Mouse (Mus musculus) lung, postnatal 36 days (tissue): ENCODE results near the gene Hacd2.
A peak's percentile ranks its signal among the peaks of the same experiment; 100 is the strongest.

Experiments used
- DNase-seq: peaks from one replicate; pipeline ENCODE4 v3.0.0; 2022; ENCODE audit warnings: mixed read lengths

Gene Hacd2

GRCm38 (mm10) chr16:35022242-35023137, at the start of gene Hacd2:
Hacd2 (plus strand) TSS chr16:35022428.
- peak; percentile 96 for DNase-seq

DNA sequence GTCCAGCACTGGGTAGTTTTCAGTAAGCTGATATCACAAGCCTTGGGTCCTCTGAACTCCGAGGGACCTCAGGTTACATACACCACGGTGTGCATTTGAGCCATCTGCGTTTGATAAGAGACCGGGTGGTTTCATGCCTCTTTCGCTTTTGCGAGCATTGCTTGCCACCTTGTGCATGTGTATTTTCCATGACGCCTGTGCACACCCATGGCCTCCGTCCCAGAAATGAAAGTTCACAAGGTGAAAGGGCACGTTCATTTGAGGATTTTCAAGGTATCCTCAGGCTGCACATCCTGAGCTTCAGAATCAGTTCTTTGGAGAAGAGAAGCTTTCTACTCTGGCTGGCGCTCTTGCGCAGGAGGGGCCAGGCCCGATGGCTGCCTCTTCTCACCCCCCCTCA, 49.8 kb upstream of the Hacd2 start:
- no peak for DNase-seq

DNA sequence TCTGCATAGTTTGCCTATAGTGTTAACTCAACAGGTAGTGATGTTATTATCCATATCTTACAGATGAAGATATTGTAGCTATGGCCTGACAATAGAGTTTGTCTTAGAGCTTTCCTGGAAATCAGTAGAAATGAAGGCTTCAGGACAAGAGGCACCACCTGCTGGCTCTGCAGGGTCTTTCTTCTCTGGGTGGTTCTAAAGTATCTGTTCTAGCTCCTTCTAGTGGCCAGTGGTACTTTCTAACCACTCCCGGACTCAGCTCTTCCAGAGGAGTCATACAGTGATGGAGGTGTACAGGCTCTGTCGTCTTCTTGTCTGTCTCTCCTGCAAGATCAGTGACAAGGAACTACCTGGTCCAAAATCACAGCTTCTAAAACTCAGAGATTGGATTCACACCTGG, 46.7 kb upstream of the Hacd2 start:
- DNase-seq: no peak

DNA sequence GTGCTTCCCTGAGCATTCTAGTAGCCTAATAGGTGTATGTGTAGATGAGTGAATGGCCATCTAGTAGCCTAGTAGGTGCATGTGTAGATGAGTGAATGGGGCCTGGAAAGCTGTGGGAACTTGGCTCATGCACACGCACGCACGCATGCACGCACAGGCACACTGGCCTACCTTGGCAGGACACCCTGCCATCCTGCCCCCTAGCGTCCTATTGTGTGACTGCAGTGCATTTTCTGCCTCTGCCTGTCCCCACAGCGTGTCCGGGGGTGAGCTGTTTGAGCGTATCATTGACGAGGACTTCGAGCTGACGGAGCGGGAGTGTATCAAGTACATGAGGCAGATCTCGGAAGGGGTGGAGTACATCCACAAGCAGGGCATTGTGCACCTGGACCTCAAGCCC, 45.6 kb upstream of the Hacd2 start:
- DNase-seq: no peak

- no peak for DNase-seq
Measured at GRCm38 (mm10) chr16:34978018-34978417, 44.2 kb upstream of the Hacd2 start.

- DNase-seq: no peak
Measured at GRCm38 (mm10) chr16:34981009-34981408, 41.2 kb upstream of the Hacd2 start.

DNA sequence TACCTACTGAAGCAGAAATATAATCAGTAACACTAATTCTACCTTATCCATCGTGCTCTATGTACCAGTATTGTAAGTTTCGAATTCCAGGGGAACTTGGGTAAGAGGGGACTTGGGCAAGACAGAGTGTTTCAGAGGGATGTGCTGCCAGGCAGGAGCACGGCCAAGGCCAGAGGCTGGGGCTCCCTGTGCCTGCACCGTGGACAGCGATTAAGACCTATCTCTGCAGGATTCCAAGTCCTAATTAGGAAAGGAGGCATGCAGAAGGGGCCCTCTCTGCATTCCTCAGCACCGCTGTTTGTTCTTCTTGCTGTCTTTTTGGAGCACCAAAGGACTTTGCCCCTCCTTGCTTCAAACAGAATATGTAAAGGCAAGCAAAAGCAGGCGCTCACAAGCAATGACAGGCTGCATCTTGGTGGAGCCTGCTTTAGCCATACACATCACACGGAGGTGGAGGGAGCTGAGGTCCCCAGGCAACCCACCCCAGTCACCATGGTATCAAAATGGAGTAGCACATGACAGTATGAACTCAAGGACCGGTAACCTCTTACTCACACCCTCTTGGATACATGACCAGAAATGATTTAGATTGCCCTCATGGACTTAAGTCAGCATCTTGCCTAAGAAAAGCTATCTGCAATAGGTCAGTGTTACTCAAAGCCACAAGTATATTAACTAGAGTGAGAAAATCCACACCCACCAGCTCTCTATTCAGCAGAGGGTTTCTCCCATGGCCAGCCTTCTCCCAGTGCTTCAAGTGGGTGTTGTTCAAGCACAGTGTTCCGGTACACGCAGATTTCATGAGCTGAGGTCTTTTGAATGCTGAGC, 37.8 kb upstream of the Hacd2 start:
- no peak for DNase-seq

- DNase-seq: no peak
Measured at GRCm38 (mm10) chr16:34985031-34985346, 37.2 kb upstream of the Hacd2 start.

DNA sequence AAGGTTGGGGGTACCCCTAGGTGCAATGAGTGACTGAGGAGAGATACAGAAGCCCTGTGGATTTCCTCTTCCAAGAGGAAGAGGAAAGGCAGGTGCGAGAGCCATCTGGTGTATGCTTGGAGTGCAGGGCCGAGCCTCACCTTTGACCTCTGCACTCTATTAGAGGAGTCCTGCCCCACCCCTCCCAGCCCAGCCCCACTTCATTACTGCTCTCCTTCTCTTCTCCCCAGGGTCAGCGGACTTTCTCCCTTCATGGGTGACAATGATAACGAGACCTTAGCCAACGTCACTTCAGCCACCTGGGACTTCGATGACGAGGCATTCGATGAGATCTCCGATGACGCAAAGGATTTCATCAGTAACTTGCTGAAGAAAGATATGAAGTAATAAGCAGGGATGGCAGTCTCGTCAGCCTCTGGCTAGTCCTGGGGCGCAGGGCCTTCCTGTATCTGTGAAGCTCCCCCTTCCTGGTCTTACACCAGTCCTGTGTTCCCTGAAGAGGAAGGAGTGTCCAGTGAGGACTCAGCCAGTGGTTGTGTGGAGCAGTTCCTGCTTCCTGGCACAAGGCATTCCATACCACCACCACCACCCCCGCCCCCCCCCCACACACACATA, 35.9 kb upstream of the Hacd2 start:
- DNase-seq: no peak

- no peak for DNase-seq
Measured at GRCm38 (mm10) chr16:34991365-34991764, 30.9 kb upstream of the Hacd2 start.

DNA sequence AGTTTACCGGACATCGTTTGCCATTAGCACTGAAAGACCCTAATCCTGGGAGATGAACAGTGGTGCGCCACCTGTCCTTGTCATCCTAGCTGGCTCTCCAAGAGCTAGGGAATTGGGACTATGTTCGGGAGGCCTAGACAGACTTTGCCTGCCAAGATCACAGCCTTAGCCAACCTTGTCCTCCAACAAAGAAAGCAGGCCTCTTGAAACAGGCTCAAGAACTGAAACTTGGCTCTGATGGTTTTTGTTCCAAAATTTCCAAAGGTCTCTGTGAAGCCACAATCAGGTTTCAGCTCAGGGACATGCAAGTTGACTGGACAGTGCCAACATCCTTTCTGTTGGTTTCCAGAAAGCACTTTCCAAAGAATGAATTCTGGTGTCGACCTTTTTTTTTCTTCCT, 29.4 kb upstream of the Hacd2 start:
- DNase-seq: peak; percentile 16

- no peak for DNase-seq
Measured at GRCm38 (mm10) chr16:34993694-34994330, 28.4 kb upstream of the Hacd2 start.

DNA sequence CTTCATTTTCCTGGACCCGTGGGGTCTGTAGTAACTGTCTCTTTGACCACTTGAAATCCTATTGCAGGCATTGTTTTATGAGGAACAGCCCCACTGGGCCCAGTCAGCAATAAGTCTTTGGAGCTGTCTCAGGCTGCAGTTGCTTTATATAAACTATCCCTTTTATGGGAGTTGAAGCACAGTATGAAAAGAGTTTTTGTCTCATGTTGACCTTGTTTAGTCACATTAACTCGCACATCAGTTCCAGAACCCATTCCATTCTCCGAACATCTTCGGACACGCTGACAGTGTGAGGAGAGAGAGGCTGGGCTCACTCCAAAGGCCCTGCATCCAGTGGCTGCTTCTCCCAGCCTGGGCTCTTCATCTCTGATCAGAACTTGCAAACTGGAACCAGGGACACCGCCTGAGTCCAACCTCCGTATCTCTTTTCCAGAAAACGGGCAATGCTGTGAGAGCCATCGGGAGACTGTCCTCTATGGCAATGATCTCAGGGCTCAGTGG, 27.5 kb upstream of the Hacd2 start:
- no peak for DNase-seq

- DNase-seq: peak; percentile 67
Measured at GRCm38 (mm10) chr16:34996133-34996532, 26.1 kb upstream of the Hacd2 start.

GRCm38 (mm10) chr16:34997052-34997451, 25.2 kb upstream of the Hacd2 start:
- DNase-seq: no peak

GRCm38 (mm10) chr16:34997576-34997975, 24.7 kb upstream of the Hacd2 start:
- no peak for DNase-seq

GRCm38 (mm10) chr16:34999016-34999415, 23.2 kb upstream of the Hacd2 start:
- DNase-seq: no peak

- no peak for DNase-seq
Measured at GRCm38 (mm10) chr16:34999986-35000385, 22.2 kb upstream of the Hacd2 start.

GRCm38 (mm10) chr16:35000923-35001560, 21.2 kb upstream of the Hacd2 start:
- no peak for DNase-seq

GRCm38 (mm10) chr16:35004356-35004755, 17.9 kb upstream of the Hacd2 start:
- no peak for DNase-seq

- no peak for DNase-seq
Measured at GRCm38 (mm10) chr16:35004756-35005155, 17.5 kb upstream of the Hacd2 start.

DNA sequence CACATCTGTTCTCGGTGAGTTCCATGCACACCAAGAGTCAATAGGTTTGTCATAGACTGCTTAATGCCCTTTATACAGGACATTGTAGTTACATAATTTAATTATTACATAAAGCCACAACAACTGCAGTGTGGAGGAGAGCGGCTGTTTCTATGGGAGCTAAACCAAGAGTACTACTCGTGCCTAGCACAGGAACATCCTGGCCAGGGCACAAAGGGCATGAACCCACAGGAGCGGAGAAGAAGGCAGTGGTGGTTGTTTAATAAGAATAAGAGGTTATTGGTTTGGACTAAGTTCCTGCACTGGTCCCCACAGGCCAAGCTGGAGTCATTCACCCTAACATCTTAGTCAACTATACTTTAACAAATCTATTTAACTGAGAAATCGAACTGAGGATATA, 16.0 kb upstream of the Hacd2 start:
- no peak for DNase-seq
